Mouse (Mus musculus) brain, embryonic 14.5 days (tissue): ENCODE data around the gene Gramd1a.

ENCODE experiments used
- CTCF ChIP-seq: fragments of 200-500 bp; IDR thresholded peaks from 2 replicates; pipeline ENCODE4 v1.5.1; 2012; ENCODE audit warnings: inconsistent platforms, mild to moderate bottlenecking, moderate library complexity, borderline replicate concordance; ENCODE audit not compliant: insufficient read depth, insufficient read length; ENCODE audit errors: extremely low read depth
- POLR2A ChIP-seq: fragments of 200-500 bp; IDR thresholded peaks from 2 replicates; pipeline ENCODE4 v1.6.1; 2012; ENCODE audit warnings: mild to moderate bottlenecking, inconsistent platforms, borderline replicate concordance; ENCODE audit not compliant: poor library complexity, insufficient read depth, insufficient read length, severe bottlenecking; ENCODE audit errors: extremely low read depth

- TF ChIP-seq CTCF, result no peak
- TF ChIP-seq POLR2A, result peak; percentile 96
These were observed 5.0 kb downstream of the Gramd1a start for GRCm38 (mm10) chr7:31150566-31151300.
